Mouse (Mus musculus) layer of hippocampus, adult 9-10 months (tissue): Measurements from ENCODE around the gene Polr2l.

Experiments used
- DNase-seq: peaks from one replicate; pipeline ENCODE4 v3.0.0; 2022; ENCODE audit warnings: low spot score

The Polr2l gene

GRCm38 (mm10) chr7:141484186-141485120 is 9.5 kb upstream of the Polr2l start:
- no peak for DNase-seq

- no peak for DNase-seq
Measured at GRCm38 (mm10) chr7:141483114-141483653, 8.3 kb upstream of the Polr2l start.

GRCm38 (mm10) chr7:141482531-141483024 is 7.6 kb upstream of the Polr2l start:
- DNase-seq = no peak

- no peak for DNase-seq
Measured at GRCm38 (mm10) chr7:141481498-141482401, 6.8 kb upstream of the Polr2l start.

GRCm38 (mm10) chr7:141480842-141481497 is 6.0 kb upstream of the Polr2l start:
- no peak for DNase-seq

GRCm38 (mm10) chr7:141478270-141478748 is 3.4 kb upstream of the Polr2l start:
- DNase-seq = no peak

GRCm38 (mm10) chr7:141477578-141478269 is 2.8 kb upstream of the Polr2l start:
- DNase-seq = no peak

GRCm38 (mm10) chr7:141476981-141477370 is 2.0 kb upstream of the Polr2l start:
- no peak for DNase-seq

GRCm38 (mm10) chr7:141476226-141476980 is 1.5 kb upstream of the Polr2l start:
- no peak for DNase-seq

- no peak for DNase-seq
Measured at GRCm38 (mm10) chr7:141475805-141476158, 850 bp upstream of the Polr2l start.

GRCm38 (mm10) chr7:141474160-141474559 is 772 bp downstream of the Polr2l start:
- DNase-seq = no peak

- DNase-seq = no peak
Measured at GRCm38 (mm10) chr7:141472763-141473162, 2.2 kb downstream of the Polr2l start.

GRCm38 (mm10) chr7:141472226-141472625 is 2.7 kb downstream of the Polr2l start:
- DNase-seq = no peak

GRCm38 (mm10) chr7:141471236-141471635 is 3.7 kb downstream of the Polr2l start:
- no peak for DNase-seq

GRCm38 (mm10) chr7:141470637-141470944 is 4.3 kb downstream of the Polr2l start:
- no peak for DNase-seq

- DNase-seq = no peak
Measured at GRCm38 (mm10) chr7:141469901-141470636, 4.9 kb downstream of the Polr2l start.

GRCm38 (mm10) chr7:141469352-141469751 is 5.6 kb downstream of the Polr2l start:
- DNase-seq = no peak

- no peak for DNase-seq
Measured at GRCm38 (mm10) chr7:141468522-141469211, 6.3 kb downstream of the Polr2l start.

GRCm38 (mm10) chr7:141468164-141468521 is 6.8 kb downstream of the Polr2l start:
- DNase-seq = no peak
